Mouse (Mus musculus) heart, embryonic 11.5 days (tissue): ENCODE measurements around the gene Pygo1. TPM values are rescaled to one million over a fixed set of nuclear protein-coding genes. Genes with fewer than 3 reads are reported as not detected.

ENCODE experiments used
- ATAC-seq: fragments of 200-750 bp; cut with Nextera tagmentation; replicated peaks from 2 replicates; pipeline ENCODE4 v1.8.0; 2017; ENCODE audit warnings: moderate library complexity; ENCODE audit not compliant: insufficient number of reproducible peaks, low FRiP score, low TSS enrichment
- H3K27ac ChIP-seq: fragments of 300-500 bp; sonication (generic); 2 replicates; pipeline ENCODE4 v1.5.1; 2014; ENCODE audit warnings: mild to moderate bottlenecking, low read depth, low read length
- H3K27me3 ChIP-seq: fragments of 300-500 bp; sonication (generic); 2 replicates; pipeline ENCODE4 v1.6.1; 2014; ENCODE audit warnings: mild to moderate bottlenecking, low read length, mixed read lengths; ENCODE audit not compliant: control insufficient read depth, insufficient read depth
- H3K36me3 ChIP-seq: fragments of 300-500 bp; sonication (generic); 2 replicates; pipeline ENCODE4 v1.6.1; 2014; ENCODE audit warnings: mild to moderate bottlenecking, low read length, moderate library complexity, mixed read lengths; ENCODE audit not compliant: control insufficient read depth, insufficient read depth
- H3K4me1 ChIP-seq: fragments of 300-500 bp; sonication (generic); 2 replicates; pipeline ENCODE4 v1.6.1; 2014; ENCODE audit warnings: low read length; ENCODE audit not compliant: control insufficient read depth, insufficient read depth
- H3K4me2 ChIP-seq: fragments of 300-500 bp; sonication (generic); 2 replicates; pipeline ENCODE4 v1.6.1; 2014; ENCODE audit warnings: mild to moderate bottlenecking, moderate library complexity
- H3K4me3 ChIP-seq: fragments of 300-500 bp; sonication (generic); 2 replicates; pipeline ENCODE4 v1.5.1; 2014; ENCODE audit warnings: low read depth, low read length
- H3K9ac ChIP-seq: fragments of 300-500 bp; sonication (generic); 2 replicates; pipeline ENCODE4 v1.6.1; 2014; ENCODE audit warnings: mild to moderate bottlenecking, low read depth, low read length, moderate library complexity
- H3K9me3 ChIP-seq: fragments of 300-500 bp; sonication (generic); replicated peaks from 2 replicates; pipeline ENCODE4 v1.6.1; 2016; ENCODE audit warnings: low read length; ENCODE audit not compliant: control insufficient read depth
- WGBS: fragments of 180-500 bp; shearing (Covaris S2); extraction: QIAGEN DNeasy Blood & Tissue Kit; methylation state at CpG from one replicate; pipeline ENCODE4 v1.1.7; 2014; ENCODE audit not compliant: insufficient replicate concordance; 5-methylcytosine and 5-hydroxymethylcytosine counted together
- polyA plus RNA-seq: library from polyadenylated mRNA; unstranded; fragments of >200 nt; fragmentation: Nextera tagmentation; extraction: Ambion mirVana; gene quantifications from 2 replicates; pipeline ENCODE4 v1.2.1, GENCODE M21; 2014

Pygo1 gene
- polyA plus RNA-seq, 1 experiment from 2014 or later: 2.9 TPM

GRCm38 (mm10) chr9:72992576-72992975, 67.1 kb downstream of the Pygo1 start:
- 77% methylated on average over 5 of the region's 5 CpGs for WGBS
- ATAC-seq: no peak

GRCm38 (mm10) chr9:72996167-72996566, 70.7 kb downstream of the Pygo1 start:
- H3K4me1 ChIP-seq: no peaks in the 10 kb centered on the region
- no peak overlapping the region for H3K4me3 ChIP-seq
- no peaks in the 10 kb centered on the region for H3K36me3 ChIP-seq
- H3K9me3 ChIP-seq: no peaks in the 10 kb centered on the region
- no peaks in the 10 kb centered on the region for H3K27me3 ChIP-seq
- no peak for ATAC-seq
- H3K4me2 ChIP-seq: no peak overlapping the region
- H3K9ac ChIP-seq: no peak overlapping the region
- H3K27ac ChIP-seq: no peak overlapping the region

More at GRCm38 (mm10) chr9:72992576-72992975, 67.1 kb downstream of the Pygo1 start:
- Histone ChIP-seq H3K4me1 (no peaks in the 10 kb centered on the region), H3K9me3 (no peaks in the 10 kb centered on the region), H3K36me3 (no peaks in the 10 kb centered on the region), H3K4me3 (no peak overlapping the region), H3K27me3 (no peaks in the 10 kb centered on the region), H3K9ac (no peak overlapping the region), H3K4me2 (no peak overlapping the region), H3K27ac (no peak overlapping the region)

- Histone ChIP-seq H3K27me3 (no peaks in the 10 kb centered on the region), H3K4me2 (no peak overlapping the region), H3K36me3 (no peaks in the 10 kb centered on the region), H3K27ac (no peak overlapping the region), H3K4me3 (no peak overlapping the region), H3K9ac (no peak overlapping the region), H3K9me3 (no peaks in the 10 kb centered on the region), H3K4me1 (no peaks in the 10 kb centered on the region)
- WGBS: 57% methylated on average over 7 of the region's 7 CpGs
- ATAC-seq: no peak
These were observed 71.4 kb downstream of the Pygo1 start for GRCm38 (mm10) chr9:72996806-72997205.

GRCm38 (mm10) chr9:73000487-73000886, 75.0 kb downstream of the Pygo1 start:
- Histone ChIP-seq H3K9me3 (no peaks in the 10 kb centered on the region), H3K4me1 (no peaks in the 10 kb centered on the region), H3K9ac (no peak overlapping the region), H3K4me3 (no peak overlapping the region), H3K27me3 (no peaks in the 10 kb centered on the region), H3K36me3 (no peaks in the 10 kb centered on the region; the same call in 1 of the 2 replicates), H3K27ac (no peak overlapping the region), H3K4me2 (no peak overlapping the region)
- 58% methylated on average over 2 of the region's 2 CpGs for WGBS
- no peak for ATAC-seq

GRCm38 (mm10) chr9:73001314-73002011, 76.0 kb downstream of the Pygo1 start:
- H3K4me1 ChIP-seq: no peaks in the 10 kb centered on the region
- H3K4me3 ChIP-seq: no peak overlapping the region
- WGBS: 85% methylated on average over 13 of the region's 13 CpGs
- H3K9me3 ChIP-seq: no peaks in the 10 kb centered on the region
- H3K27ac ChIP-seq: no peak overlapping the region
- H3K36me3 ChIP-seq: peaks cover 4% of the 10 kb centered on the region; the same call in 1 of the 2 replicates
- no peak overlapping the region for H3K9ac ChIP-seq
- H3K4me2 ChIP-seq: no peak overlapping the region
- H3K27me3 ChIP-seq: no peaks in the 10 kb centered on the region
- ATAC-seq: no peak

Other genes with a start within 250 kb of the Pygo1 start
- gene Prtg, start 118.8 kb upstream of the Pygo1 start, polyA plus RNA-seq: 3.2 and 4.3 TPM in 2 replicates
- gene Dyx1c1, start 33.1 kb downstream of the Pygo1 start, polyA plus RNA-seq: 0.50 and 1.2 TPM in 2 replicates
- gene Gm44503, start 33.2 kb downstream of the Pygo1 start, polyA plus RNA-seq: not detected in 2 replicates
- gene Ccpg1os, start 59.7 kb downstream of the Pygo1 start, polyA plus RNA-seq: 13.3 and 13.5 TPM in 2 replicates
- 17.4 and 28.7 TPM in 2 replicates for gene Ccpg1, start 59.8 kb downstream of the Pygo1 start, polyA plus RNA-seq
- gene Pigb, start 114.7 kb downstream of the Pygo1 start, polyA plus RNA-seq: 10.7 and 11.3 TPM in 2 replicates
- 1.6 and 2.0 TPM in 2 replicates for gene Rab27a, start 119.2 kb downstream of the Pygo1 start, polyA plus RNA-seq
- gene Khdc3, start 176.2 kb downstream of the Pygo1 start, polyA plus RNA-seq: not detected in 2 replicates
- not detected in 2 replicates for gene Gm20509, start 176.8 kb downstream of the Pygo1 start, polyA plus RNA-seq
- gene Rsl24d1, start 187.8 kb downstream of the Pygo1 start, polyA plus RNA-seq: 102 and 110 TPM in 2 replicates